Mouse (Mus musculus) embryonic facial prominence, embryonic 11.5 days (tissue): ENCODE measurements around the gene Pkhd1. TPM values are rescaled to one million over a fixed set of nuclear protein-coding genes. Genes with fewer than 3 reads are reported as not detected.

Experiments used
- polyA plus RNA-seq: library from polyadenylated mRNA; unstranded; fragments of >200 nt; fragmentation: Nextera tagmentation; extraction: Ambion mirVana; gene quantifications from 2 replicates; pipeline ENCODE4 v1.2.1, GENCODE M21; 2014

Pkhd1 gene
- polyA plus RNA-seq, 1 experiment from 2014 or later, result not detected

Other genes with a start within 250 kb of the Pkhd1 start
- not detected in 2 replicates for gene Il17a, start 112.8 kb upstream of the Pkhd1 start, polyA plus RNA-seq
- not detected in 2 replicates for gene Il17f, start 172.6 kb upstream of the Pkhd1 start, polyA plus RNA-seq
- 219 TPM in 2 replicates for gene Mcm3, start 202.2 kb upstream of the Pkhd1 start, polyA plus RNA-seq